Mouse (Mus musculus): ENCODE data around the gene Gm20388. TPM values are rescaled to one million over a fixed set of nuclear protein-coding genes. Genes with fewer than 3 reads are reported as not detected.

Gene Gm20388
- polyA plus RNA-seq, 1 experiment from 2014 or later = 2.5 TPM

- Histone ChIP-seq H3K27ac (peak overlapping the region; percentile 43; the same call in 1 of the 2 replicates), H3K36me3 (no peaks in the 10 kb centered on the region; the same call in 1 of the 2 replicates), H3K4me1 (peaks cover 93% of the 10 kb centered on the region), H3K4me3 (peak overlapping the region; percentile 16; the same call in 1 of the 2 replicates), H3K27me3 (ENCODE audit: low read depth, poor library complexity, severe bottlenecking) (peaks cover 16% of the 10 kb centered on the region), H3K9me3 (replicated peaks) (no peaks in the 10 kb centered on the region)
- 19% methylated on average over 4 of the region's 4 CpGs for WGBS
- no peak for DNase-seq (ENCODE audit: low spot score)
Observed at GRCm38 (mm10) chr8:120492881-120493220, 582.2 kb downstream of the Gm20388 start.

- Histone ChIP-seq H3K36me3 (no peaks in the 10 kb centered on the region; the same call in 1 of the 2 replicates), H3K27me3 (ENCODE audit: low read depth, poor library complexity, severe bottlenecking) (peaks cover 16% of the 10 kb centered on the region), H3K4me3 (no peak overlapping the region), H3K4me1 (peaks cover 94% of the 10 kb centered on the region), H3K9me3 (replicated peaks) (no peaks in the 10 kb centered on the region), H3K27ac (peak overlapping the region; percentile 43)
- WGBS = 54% methylated on average over 16 of the region's 16 CpGs
- no peak for DNase-seq (ENCODE audit: low spot score)
Observed at GRCm38 (mm10) chr8:120493508-120494464, 583.1 kb downstream of the Gm20388 start.

GRCm38 (mm10) chr8:120494903-120495302, 584.3 kb downstream of the Gm20388 start:
- Histone ChIP-seq H3K9me3 (replicated peaks) (no peaks in the 10 kb centered on the region), H3K27ac (peak overlapping the region; percentile 30; the same call in 1 of the 2 replicates), H3K4me1 (peaks cover 93% of the 10 kb centered on the region), H3K4me3 (no peak overlapping the region), H3K27me3 (ENCODE audit: low read depth, poor library complexity, severe bottlenecking) (peaks cover 16% of the 10 kb centered on the region), H3K36me3 (no peaks in the 10 kb centered on the region; the same call in 1 of the 2 replicates)
- DNase-seq (ENCODE audit: low spot score) = no peak
- 55% methylated on average over 15 of the region's 15 CpGs for WGBS

DNA sequence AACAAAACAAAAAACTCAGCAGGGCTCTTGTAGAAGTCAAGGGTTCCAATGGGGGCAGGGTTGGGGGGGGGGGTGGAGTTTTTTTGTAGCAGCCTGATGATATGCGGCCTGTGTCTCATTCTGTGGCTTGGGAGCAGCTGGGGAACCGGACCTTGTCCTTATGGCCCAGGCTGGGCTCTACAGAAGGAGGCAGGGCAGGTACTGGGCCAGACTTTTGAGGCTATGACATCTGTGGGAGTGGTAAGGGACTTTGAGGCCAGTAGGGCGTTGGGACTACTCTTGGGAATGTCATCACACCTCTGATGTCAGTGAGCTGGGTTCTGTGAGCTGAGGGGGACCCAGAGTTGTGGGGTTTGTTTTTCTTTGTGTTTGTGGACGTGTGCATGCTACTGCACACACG, 584.8 kb downstream of the Gm20388 start:
- H3K36me3 ChIP-seq = no peaks in the 10 kb centered on the region; the same call in 1 of the 2 replicates
- H3K9me3 ChIP-seq (replicated peaks) = no peaks in the 10 kb centered on the region
- WGBS = 75% methylated on average over 5 of the region's 5 CpGs
- no peak overlapping the region for H3K27ac ChIP-seq
- peaks cover 15% of the 10 kb centered on the region for H3K27me3 ChIP-seq (ENCODE audit: low read depth, poor library complexity, severe bottlenecking)
- no peak for DNase-seq (ENCODE audit: low spot score)
- peaks cover 93% of the 10 kb centered on the region for H3K4me1 ChIP-seq
- no peak overlapping the region for H3K4me3 ChIP-seq

GRCm38 (mm10) chr8:120496478-120496877, 585.8 kb downstream of the Gm20388 start:
- H3K27ac ChIP-seq = no peak overlapping the region
- no peaks in the 10 kb centered on the region; the same call in 1 of the 2 replicates for H3K36me3 ChIP-seq
- peaks cover 93% of the 10 kb centered on the region for H3K4me1 ChIP-seq

GRCm38 (mm10) chr8:120497503-120497946, 586.9 kb downstream of the Gm20388 start:
- no peaks in the 10 kb centered on the region; the same call in 1 of the 2 replicates for H3K36me3 ChIP-seq
- peak overlapping the region; percentile 51 for H3K27ac ChIP-seq
- 0 out of 2 replicates have a peak overlapping the region, but pooled peaks have one; percentile 12 for H3K4me3 ChIP-seq
- 7% methylated on average over 11 of the region's 11 CpGs for WGBS
- no peaks in the 10 kb centered on the region for H3K9me3 ChIP-seq (replicated peaks)
- H3K4me1 ChIP-seq = peaks cover 93% of the 10 kb centered on the region
- no peak for DNase-seq (ENCODE audit: low spot score)
- peaks cover 16% of the 10 kb centered on the region; the same call in 1 of the 2 replicates for H3K27me3 ChIP-seq (ENCODE audit: low read depth, poor library complexity, severe bottlenecking)

More at GRCm38 (mm10) chr8:120496478-120496877, 585.8 kb downstream of the Gm20388 start:
- no peaks in the 10 kb centered on the region for H3K9me3 ChIP-seq (replicated peaks)
- no peak for DNase-seq (ENCODE audit: low spot score)
- WGBS = 98% methylated on average over 15 of the region's 15 CpGs
- H3K27me3 ChIP-seq (ENCODE audit: low read depth, poor library complexity, severe bottlenecking) = peaks cover 16% of the 10 kb centered on the region; the same call in 1 of the 2 replicates
- no peak overlapping the region for H3K4me3 ChIP-seq

DNA sequence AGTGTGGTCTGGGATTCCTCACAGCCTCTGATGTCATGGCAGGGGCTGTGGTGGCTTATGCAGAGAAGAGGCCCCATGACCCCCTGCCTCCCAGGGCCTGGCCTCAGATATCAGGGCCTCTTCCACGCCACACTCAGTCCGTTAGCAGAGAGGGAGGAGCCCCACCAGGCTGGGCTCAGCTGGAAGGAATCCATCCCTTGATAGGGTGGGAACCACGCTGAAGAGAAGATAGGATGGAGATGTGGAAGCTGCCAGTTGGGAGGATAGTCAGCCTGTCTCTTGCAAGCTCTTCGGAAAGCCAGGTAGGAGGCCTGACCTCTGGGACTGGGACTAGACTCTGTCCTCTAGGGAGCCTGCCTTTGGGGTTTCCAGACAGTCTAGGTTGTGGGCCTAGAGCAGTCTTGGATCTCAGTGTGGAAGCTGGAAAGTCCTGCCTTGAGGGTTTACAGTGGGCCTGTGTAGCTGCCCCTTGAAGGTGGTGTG, 587.7 kb downstream of the Gm20388 start:
- Histone ChIP-seq H3K4me3 (peak overlapping the region; percentile 19; the same call in 1 of the 2 replicates), H3K27me3 (ENCODE audit: low read depth, poor library complexity, severe bottlenecking) (peaks cover 16% of the 10 kb centered on the region; the same call in 1 of the 2 replicates), H3K36me3 (no peaks in the 10 kb centered on the region; the same call in 1 of the 2 replicates), H3K9me3 (replicated peaks) (no peaks in the 10 kb centered on the region), H3K27ac (peak overlapping the region; percentile 51), H3K4me1 (peaks cover 93% of the 10 kb centered on the region)
- WGBS = 15% methylated on average over 4 of the region's 4 CpGs
- no peak for DNase-seq (ENCODE audit: low spot score)

DNA sequence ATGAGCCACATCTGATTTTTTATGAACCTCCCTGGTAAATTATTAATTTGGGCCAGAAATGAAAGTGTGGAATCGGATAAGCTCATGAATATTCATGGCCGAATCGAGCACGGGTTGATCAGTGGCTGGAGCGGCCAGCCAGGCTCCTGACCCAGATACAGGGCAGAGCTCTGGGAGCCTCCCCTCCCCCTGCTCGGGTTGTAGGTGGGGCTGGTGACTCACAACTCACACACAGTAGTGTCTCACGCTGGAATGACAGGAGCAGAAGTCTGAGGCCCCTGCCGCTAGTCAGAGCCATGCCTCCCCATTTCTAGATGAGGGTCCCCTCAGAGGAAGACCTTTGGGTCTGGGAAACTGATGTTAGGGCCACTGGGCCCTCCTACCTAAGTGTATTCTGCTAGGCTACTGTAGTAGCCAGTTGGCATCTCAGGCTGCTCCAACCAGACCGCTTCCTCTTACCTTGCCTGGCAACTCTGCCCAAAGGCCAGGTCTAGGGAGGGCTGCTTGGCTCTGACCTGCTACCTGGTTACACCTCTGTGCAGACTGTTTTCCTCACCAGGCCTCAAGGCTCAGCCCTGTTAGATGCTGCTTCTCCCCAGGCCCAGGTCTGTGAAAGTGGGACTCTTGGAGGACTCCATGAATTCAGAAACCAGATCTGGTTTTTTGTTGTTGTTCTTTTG, 588.4 kb downstream of the Gm20388 start:
- no peak for DNase-seq (ENCODE audit: low spot score)
- WGBS = 11% methylated on average over 9 of the region's 9 CpGs
- Histone ChIP-seq H3K36me3 (no peaks in the 10 kb centered on the region; the same call in 1 of the 2 replicates), H3K27me3 (ENCODE audit: low read depth, poor library complexity, severe bottlenecking) (peaks cover 16% of the 10 kb centered on the region; the same call in 1 of the 2 replicates), H3K4me3 (peak overlapping the region; percentile 19; the same call in 1 of the 2 replicates), H3K9me3 (replicated peaks) (no peaks in the 10 kb centered on the region), H3K27ac (peak overlapping the region; percentile 51; the same call in 1 of the 2 replicates), H3K4me1 (peaks cover 93% of the 10 kb centered on the region)

GRCm38 (mm10) chr8:120500701-120501261, 590.1 kb downstream of the Gm20388 start:
- Histone ChIP-seq H3K27ac (peak overlapping the region; percentile 31; the same call in 1 of the 2 replicates), H3K36me3 (no peaks in the 10 kb centered on the region; the same call in 1 of the 2 replicates), H3K4me1 (peaks cover 94% of the 10 kb centered on the region), H3K27me3 (ENCODE audit: low read depth, poor library complexity, severe bottlenecking) (peaks cover 16% of the 10 kb centered on the region; the same call in 1 of the 2 replicates), H3K4me3 (no peak overlapping the region), H3K9me3 (replicated peaks) (no peaks in the 10 kb centered on the region)
- 79% methylated on average over 8 of the region's 8 CpGs for WGBS
- DNase-seq (ENCODE audit: low spot score) = no peak

- H3K4me1 ChIP-seq = peaks cover 97% of the 10 kb centered on the region
- DNase-seq (ENCODE audit: low spot score) = no peak
- WGBS = 90% methylated on average over 5 of the region's 5 CpGs
- H3K36me3 ChIP-seq = no peaks in the 10 kb centered on the region; the same call in 1 of the 2 replicates
- H3K27me3 ChIP-seq (ENCODE audit: low read depth, poor library complexity, severe bottlenecking) = peaks cover 18% of the 10 kb centered on the region; the same call in 1 of the 2 replicates
- no peaks in the 10 kb centered on the region for H3K9me3 ChIP-seq (replicated peaks)
- no peak overlapping the region for H3K27ac ChIP-seq
- H3K4me3 ChIP-seq = no peak overlapping the region
Observed at GRCm38 (mm10) chr8:120501426-120501825, 590.8 kb downstream of the Gm20388 start.

DNA sequence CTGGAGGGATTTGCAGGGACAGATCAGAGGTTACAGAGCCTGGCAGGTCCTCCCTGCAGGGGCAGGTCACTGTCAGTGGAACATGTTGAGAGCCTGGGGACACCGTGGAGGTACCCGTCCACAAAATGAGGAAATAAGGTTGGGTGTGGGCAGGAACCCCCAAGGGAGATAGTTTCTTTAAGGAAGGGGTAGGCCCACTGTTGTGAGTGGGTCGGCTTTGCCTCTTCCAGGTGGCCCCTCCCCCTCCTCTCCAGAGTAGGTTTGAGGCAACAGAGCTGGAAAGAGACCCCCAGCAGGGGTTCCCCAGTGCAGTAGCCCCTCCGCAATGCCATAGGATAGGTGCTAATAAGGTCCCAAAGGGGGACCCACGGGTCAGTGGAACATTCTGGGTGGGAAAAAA, 591.8 kb downstream of the Gm20388 start:
- Histone ChIP-seq H3K36me3 (no peaks in the 10 kb centered on the region), H3K27me3 (ENCODE audit: low read depth, poor library complexity, severe bottlenecking) (peaks cover 27% of the 10 kb centered on the region), H3K4me1 (peaks cover 97% of the 10 kb centered on the region), H3K9me3 (replicated peaks) (no peaks in the 10 kb centered on the region), H3K27ac (0 out of 2 replicates have a peak overlapping the region, but pooled peaks have one; percentile 14), H3K4me3 (no peak overlapping the region)
- 72% methylated on average over 5 of the region's 5 CpGs for WGBS
- no peak for DNase-seq (ENCODE audit: low spot score)
